Mouse (Mus musculus) lung, postnatal 0 days (tissue): ENCODE data around the gene Hibadh. TPM values are rescaled to one million over a fixed set of nuclear protein-coding genes. Genes with fewer than 3 reads are reported as not detected.

Source experiments
- ATAC-seq: fragments of 200-750 bp; cut with Nextera tagmentation; 2 replicates; pipeline ENCODE4 v1.8.0; 2017; ENCODE audit warnings: moderate library complexity
- DNase-seq: peaks from one replicate; pipeline ENCODE4 v3.0.0-alpha.2; 2016; ENCODE audit warnings: low spot score
- H3K27ac ChIP-seq: fragments of 300-500 bp; sonication (generic); 2 replicates; pipeline ENCODE4 v1.5.1; 2014; ENCODE audit warnings: antibody characterized with exemption, mild to moderate bottlenecking, low read length, mixed read lengths
- H3K27me3 ChIP-seq: fragments of 300-500 bp; sonication (generic); replicated peaks from 2 replicates; pipeline ENCODE4 v1.6.1; 2014; ENCODE audit warnings: low read length, mixed read lengths; ENCODE audit not compliant: insufficient read depth
- H3K36me3 ChIP-seq: fragments of 300-500 bp; sonication (generic); 2 replicates; pipeline ENCODE4 v1.6.1; 2014; ENCODE audit warnings: low read length, mixed read lengths; ENCODE audit not compliant: insufficient read depth
- H3K4me1 ChIP-seq: fragments of 300-500 bp; sonication (generic); 2 replicates; pipeline ENCODE4 v1.6.1; 2014; ENCODE audit warnings: antibody characterized with exemption, low read depth, low read length, mixed read lengths; ENCODE audit not compliant: insufficient read depth
- H3K4me2 ChIP-seq: fragments of 300-500 bp; sonication (generic); replicated peaks from 2 replicates; pipeline ENCODE4 v1.6.1; 2014; ENCODE audit warnings: low read depth, mild to moderate bottlenecking, low read length, moderate library complexity, mixed read lengths
- H3K4me3 ChIP-seq: fragments of 300-500 bp; sonication (generic); 2 replicates; pipeline ENCODE4 v1.5.1; 2014; ENCODE audit warnings: low read depth, low read length
- H3K9ac ChIP-seq: fragments of 300-500 bp; sonication (generic); replicated peaks from 2 replicates; pipeline ENCODE4 v1.6.1; 2014; ENCODE audit warnings: low read depth, mild to moderate bottlenecking
- H3K9me3 ChIP-seq: fragments of 300-500 bp; sonication (generic); 2 replicates; pipeline ENCODE4 v1.6.1; 2016; ENCODE audit warnings: low read length, mixed read lengths
- CTCF ChIP-seq: IDR thresholded peaks from 2 replicates; pipeline ENCODE4 v1.5.1; 2016; ENCODE audit warnings: antibody characterized with exemption, mild to moderate bottlenecking
- EP300 ChIP-seq: IDR thresholded peaks from 2 replicates; pipeline ENCODE4 v1.6.1; 2016; ENCODE audit warnings: antibody characterized with exemption, mild to moderate bottlenecking, control low read depth
- whole genome bisulfite sequencing: fragments of 180-500 bp; shearing (Covaris S2); extraction: QIAGEN DNeasy Blood & Tissue Kit; methylation state at CpG from one replicate; pipeline ENCODE4 v1.1.7; 2014; 5-methylcytosine and 5-hydroxymethylcytosine counted together
- polyA plus RNA-seq: library from polyadenylated mRNA; unstranded; fragments of >200 nt; fragmentation: Nextera tagmentation; extraction: Ambion mirVana; gene quantifications from 2 replicates; pipeline ENCODE4 v1.2.1, GENCODE M21; 2015

The Hibadh gene
- polyA plus RNA-seq, 1 experiment from 2014 or later = 113 TPM

DNA sequence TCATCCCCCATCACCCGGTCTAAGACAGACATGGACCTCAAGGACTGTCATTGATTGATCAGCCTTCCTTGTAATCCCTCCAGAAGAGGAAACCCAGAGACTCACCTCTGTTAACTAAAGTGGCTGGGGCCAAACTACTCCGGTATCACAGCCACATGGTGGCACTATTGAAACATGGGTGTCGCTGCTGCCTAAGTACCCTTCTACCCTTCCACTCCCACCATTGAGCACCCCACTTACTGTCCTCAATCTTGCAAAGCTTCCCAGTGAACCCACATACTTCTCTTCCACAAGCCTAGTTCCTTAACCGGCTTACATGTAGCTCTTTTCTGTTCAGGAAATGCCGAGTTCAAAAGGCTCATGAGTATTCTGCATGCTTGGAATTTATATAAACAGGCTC lies 22.8 kb upstream of the Hibadh start:
- Histone ChIP-seq H3K9ac (no peak overlapping the region), H3K4me3 (no peak overlapping the region), H3K9me3 (no peaks in the 10 kb centered on the region), H3K27ac (no peak overlapping the region), H3K4me2 (no peak overlapping the region), H3K27me3 (no peaks in the 10 kb centered on the region), H3K4me1 (no peaks in the 10 kb centered on the region), H3K36me3 (no peaks in the 10 kb centered on the region)
- 24% methylated on average over 5 of the region's 5 CpGs for WGBS
- TF ChIP-seq EP300 (no peak), CTCF (peak; percentile 66)
- ATAC-seq (no peak), DNase-seq (peak; percentile 20)

DNA sequence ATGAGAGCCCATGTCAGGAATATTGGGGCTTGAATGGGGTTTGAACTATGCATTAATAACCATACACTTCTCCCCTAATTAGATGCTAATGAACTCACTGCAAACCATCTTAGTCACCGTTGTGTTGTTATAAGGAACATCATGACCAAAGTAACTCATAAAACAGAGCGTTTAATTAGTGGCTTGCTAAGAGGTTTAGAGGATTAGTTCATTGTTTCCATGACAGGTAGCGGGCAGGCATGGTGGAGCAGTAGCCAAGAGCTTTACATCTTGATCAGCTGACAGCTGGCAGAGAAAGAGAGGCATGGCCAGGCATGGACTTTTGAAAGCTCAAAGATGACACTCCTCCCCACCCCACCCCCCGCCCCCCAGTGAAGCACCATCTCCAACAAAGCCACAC lies 15.1 kb upstream of the Hibadh start:
- TF ChIP-seq CTCF (no peak), EP300 (no peak)
- Histone ChIP-seq H3K4me1 (no peaks in the 10 kb centered on the region), H3K9ac (no peak overlapping the region), H3K27ac (no peak overlapping the region), H3K27me3 (no peaks in the 10 kb centered on the region), H3K4me3 (no peak overlapping the region), H3K9me3 (no peaks in the 10 kb centered on the region), H3K4me2 (no peak overlapping the region), H3K36me3 (no peaks in the 10 kb centered on the region)
- ATAC-seq = no peak
- WGBS = 83% methylated on average over 4 of the region's 4 CpGs
- DNase-seq = no peak

DNA sequence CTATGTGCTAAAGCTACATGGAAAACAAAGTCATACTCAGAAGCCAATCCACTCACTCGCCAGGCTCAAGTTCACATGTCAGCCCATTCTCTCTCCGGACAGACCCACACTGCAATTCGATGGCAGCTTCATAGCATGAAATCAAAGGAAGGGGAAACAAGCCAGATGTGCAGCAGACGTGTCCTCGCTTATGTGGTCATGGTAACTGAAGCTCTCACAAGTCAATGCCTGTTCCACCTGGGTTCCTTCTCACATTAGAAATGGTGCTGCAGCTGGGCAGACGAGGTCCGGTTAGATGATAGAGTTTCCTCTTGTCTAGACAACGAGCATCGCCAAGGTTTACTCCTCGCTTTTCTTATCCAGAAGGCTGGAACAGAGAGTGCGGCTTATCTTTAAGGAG lies 8.6 kb upstream of the Hibadh start:
- Histone ChIP-seq H3K9me3 (no peaks in the 10 kb centered on the region), H3K36me3 (no peaks in the 10 kb centered on the region), H3K27me3 (no peaks in the 10 kb centered on the region), H3K4me3 (no peak overlapping the region), H3K4me1 (no peaks in the 10 kb centered on the region), H3K9ac (no peak overlapping the region), H3K27ac (no peak overlapping the region), H3K4me2 (no peak overlapping the region)
- DNase-seq (no peak), ATAC-seq (no peak)
- TF ChIP-seq CTCF = no peak
- no peak for TF ChIP-seq EP300
- WGBS = 68% methylated on average over 11 of the region's 11 CpGs

DNA sequence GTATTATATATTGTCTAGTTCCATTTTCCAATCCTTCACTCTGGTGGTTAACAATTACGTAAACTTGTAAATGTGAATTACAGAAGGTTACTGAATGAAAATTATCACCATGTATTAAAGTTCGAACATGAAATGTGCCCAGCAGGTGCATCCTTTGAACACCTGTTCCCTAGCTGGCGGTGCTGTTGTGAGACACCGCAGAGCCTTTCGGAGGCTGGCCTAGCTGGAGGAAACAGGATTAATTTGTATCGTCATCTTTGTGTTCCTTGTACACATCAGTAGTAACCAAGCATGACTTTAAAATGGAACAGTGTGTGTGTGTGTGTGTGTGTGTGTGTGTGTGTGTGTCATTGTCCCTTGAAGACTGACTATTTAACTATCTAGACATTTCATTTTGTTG lies 7.8 kb upstream of the Hibadh start:
- Histone ChIP-seq H3K27ac (no peak overlapping the region), H3K9me3 (no peaks in the 10 kb centered on the region), H3K27me3 (no peaks in the 10 kb centered on the region), H3K36me3 (no peaks in the 10 kb centered on the region), H3K4me1 (no peaks in the 10 kb centered on the region), H3K4me3 (no peak overlapping the region), H3K9ac (no peak overlapping the region), H3K4me2 (no peak overlapping the region)
- WGBS = 93% methylated on average over 6 of the region's 6 CpGs
- no peak for ATAC-seq
- no peak for DNase-seq
- TF ChIP-seq EP300 (no peak), CTCF (no peak)

DNA sequence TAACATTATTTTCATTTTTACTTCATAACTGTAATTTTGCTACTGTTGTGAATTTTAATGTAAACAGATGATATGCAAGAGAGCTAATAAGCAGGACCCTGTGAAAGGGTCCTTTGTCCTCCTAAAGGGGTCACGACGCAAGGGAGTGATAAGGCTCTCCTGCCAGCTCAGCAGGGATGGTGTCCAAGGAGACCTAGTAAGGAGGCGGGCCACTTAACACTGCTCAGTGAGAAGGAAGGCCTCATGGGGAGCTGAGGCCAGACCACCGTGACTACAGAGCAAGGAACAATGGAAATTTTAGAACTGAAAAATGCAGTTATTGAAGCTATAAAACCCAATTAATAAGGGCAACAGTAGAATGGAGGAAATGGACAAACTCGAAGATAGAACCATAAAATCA lies 5.7 kb upstream of the Hibadh start:
- Histone ChIP-seq H3K9ac (no peak overlapping the region), H3K27me3 (no peaks in the 10 kb centered on the region), H3K4me3 (no peak overlapping the region), H3K9me3 (no peaks in the 10 kb centered on the region), H3K4me1 (no peaks in the 10 kb centered on the region), H3K36me3 (no peaks in the 10 kb centered on the region), H3K27ac (no peak overlapping the region), H3K4me2 (no peak overlapping the region)
- ATAC-seq (no peak), DNase-seq (no peak)
- no peak for TF ChIP-seq CTCF
- no peak for TF ChIP-seq EP300
- WGBS = 30% methylated on average over 5 of the region's 5 CpGs

DNA sequence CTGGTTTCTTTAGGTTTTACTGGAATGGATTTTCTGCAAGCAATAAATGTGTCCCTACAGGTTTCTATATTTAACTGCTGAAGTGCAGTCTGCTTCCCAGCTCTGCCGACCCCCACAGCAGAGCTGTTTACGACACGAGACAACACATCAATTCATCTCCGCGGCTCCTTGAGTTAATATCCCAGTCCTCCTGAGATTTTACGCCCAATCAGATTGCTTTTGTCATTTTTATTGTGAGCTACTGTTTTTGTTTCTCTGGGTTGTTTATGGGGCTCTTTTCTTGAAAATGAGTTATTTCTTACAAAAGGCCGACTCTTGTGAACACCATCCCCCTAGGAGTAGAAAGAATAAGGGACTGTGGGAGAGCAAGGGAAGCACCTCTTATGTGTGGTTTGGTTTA lies 2.0 kb upstream of the Hibadh start:
- TF ChIP-seq CTCF (no peak), EP300 (no peak)
- H3K36me3 ChIP-seq = no peaks in the 10 kb centered on the region
- WGBS = 47% methylated on average over 7 of the region's 7 CpGs
- ATAC-seq (no peak), DNase-seq (no peak)
- H3K27me3 ChIP-seq = no peaks in the 10 kb centered on the region
- no peak overlapping the region for H3K4me2 ChIP-seq
- no peak overlapping the region for H3K9ac ChIP-seq
- H3K4me1 ChIP-seq = peaks cover 5% of the 10 kb centered on the region; the same call in 1 of the 2 replicates
- no peaks in the 10 kb centered on the region for H3K9me3 ChIP-seq
- no peak overlapping the region for H3K4me3 ChIP-seq
- H3K27ac ChIP-seq = no peak overlapping the region

DNA sequence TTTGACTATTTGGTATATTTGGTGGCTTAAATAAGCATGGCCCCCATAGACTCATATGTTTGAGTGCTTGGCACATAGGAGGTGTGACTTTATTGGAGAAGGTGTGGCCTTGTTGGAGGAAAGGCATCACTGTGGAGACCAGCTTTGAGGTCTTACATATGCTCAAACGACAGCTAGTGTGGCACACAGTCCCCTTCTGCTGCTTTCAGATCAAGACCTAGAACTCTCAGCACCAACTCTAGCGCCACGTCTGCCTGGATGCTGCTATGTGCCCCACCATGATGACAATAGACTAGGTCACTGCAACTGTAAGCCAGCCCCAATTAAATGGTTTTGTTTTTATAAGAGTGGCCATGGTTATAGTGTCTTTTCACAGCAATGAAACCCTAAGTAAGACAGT lies 887 bp upstream of the Hibadh start:
- no peaks in the 10 kb centered on the region for H3K9me3 ChIP-seq
- WGBS = 65% methylated on average over 3 of the region's 3 CpGs
- no peak overlapping the region for H3K4me3 ChIP-seq
- H3K4me1 ChIP-seq = peaks cover 5% of the 10 kb centered on the region; the same call in 1 of the 2 replicates
- TF ChIP-seq CTCF = no peak
- no peak for TF ChIP-seq EP300
- H3K27ac ChIP-seq = no peak overlapping the region
- H3K4me2 ChIP-seq = no peak overlapping the region
- ATAC-seq (no peak), DNase-seq (no peak)
- no peaks in the 10 kb centered on the region for H3K27me3 ChIP-seq
- H3K36me3 ChIP-seq = no peaks in the 10 kb centered on the region
- H3K9ac ChIP-seq = no peak overlapping the region
